Mouse (Mus musculus) cerebellum, adult 2 months (tissue): ENCODE results near the gene Vmac.

Source experiments
- CTCF ChIP-seq: fragments of 200-500 bp; IDR thresholded peaks from 2 replicates; pipeline ENCODE4 v1.5.1; 2011; ENCODE audit warnings: low read depth, mild to moderate bottlenecking, control low read depth, low read length, moderate library complexity, borderline replicate concordance; ENCODE audit not compliant: insufficient read depth
- POLR2A ChIP-seq: fragments of 200-500 bp; IDR thresholded peaks from 2 replicates; pipeline ENCODE4 v1.6.1; 2011; ENCODE audit warnings: low read length, control low read depth, borderline replicate concordance; ENCODE audit not compliant: insufficient read depth

DNA sequence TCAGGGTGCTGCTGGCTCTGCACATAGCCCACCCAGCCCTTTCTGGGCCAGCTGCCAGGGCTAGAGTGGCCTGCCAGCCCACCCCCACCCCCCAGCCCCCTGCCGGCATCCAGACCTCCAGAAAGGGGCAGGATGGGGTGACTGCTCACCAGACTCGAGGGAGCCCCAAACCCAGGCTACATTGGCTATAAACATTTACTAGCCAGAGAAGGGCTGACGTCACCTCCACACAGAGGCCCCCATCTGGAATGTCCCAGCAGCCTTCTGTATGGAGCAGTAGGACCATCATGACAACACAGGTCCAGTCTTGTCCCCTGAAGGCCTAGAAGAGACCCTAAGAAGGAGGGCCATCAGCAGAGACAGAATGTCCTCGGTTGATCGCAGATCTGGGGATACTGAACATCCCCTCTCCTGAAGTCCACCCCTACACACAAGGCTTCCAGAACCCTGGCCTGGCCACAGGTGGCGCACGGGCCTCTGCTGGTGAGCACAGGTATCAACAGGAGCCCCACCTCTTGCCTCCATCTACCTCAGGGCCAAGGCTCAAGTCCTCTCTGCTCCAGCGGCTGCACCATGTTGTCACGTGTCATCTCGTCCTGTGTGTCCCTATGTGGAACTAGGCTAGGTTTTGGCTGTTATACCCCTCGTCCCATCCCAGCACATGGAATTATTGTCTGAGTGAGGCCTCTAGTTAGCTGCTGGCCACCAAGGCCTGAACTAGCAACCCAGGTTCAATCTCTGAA lies 5.8 kb upstream of the Vmac start:
- TF ChIP-seq CTCF: 0 out of 2 replicates have a peak, but pooled peaks have one; percentile 3
- TF ChIP-seq POLR2A: no peak
